Mouse (Mus musculus): ENCODE data around the gene Ppp1r13l. TPM values are rescaled to one million over a fixed set of nuclear protein-coding genes. Genes with fewer than 3 reads are reported as not detected.

Ppp1r13l gene
- total and polyA plus RNA-seq, 2 experiments = 0.18 to 4.6 TPM

GRCm38 (mm10) chr7:19344237-19344847, 15.2 kb upstream of the Ppp1r13l start, which contains the start of gene Ercc1:
Gene Ercc1 (plus strand): TSS chr7:19344778.
- Histone ChIP-seq H3K4me1 (ENCODE audit: control insufficient read depth, insufficient read depth, low read length) (peaks cover 1% of the 10 kb centered on the region; the same call in 1 of the 2 replicates), H3K79me2 (ENCODE audit: control insufficient read depth, insufficient read depth, low read length) (no peaks in the 10 kb centered on the region), H3K9ac (ENCODE audit: low read depth, low read length) (peak within 1 kb of the TSS; percentile 60), H3K27ac (replicated peaks; ENCODE audit: insufficient read depth, low read depth, low read length) (no peak within 1 kb of the TSS; the same call in 1 of the 2 replicates), H3K36me3 (ENCODE audit: control insufficient read depth, insufficient read depth, low read length) (no peaks in the 10 kb centered on the region), H3K4me3 (ENCODE audit: insufficient read depth, low read depth, low read length) (peak within 1 kb of the TSS; percentile 63), H3K27me3 (ENCODE audit: control insufficient read depth, insufficient read depth, low read length) (0 out of 2 replicates have a peak, but pooled peaks cover 2% of the 10 kb centered on the region)
- no peak for TF ChIP-seq CTCF (IDR thresholded peaks at IDR 0.05; ENCODE audit: low read depth, low read length)
- no peak for TF ChIP-seq POLR2A (IDR thresholded peaks at IDR 0.05; ENCODE audit: extremely low read depth, insufficient read depth, low read length)
- DNase-seq (ENCODE audit: extremely low read depth, low read depth, low spot score) = no peak
- 20% methylated on average over 12 of the region's 12 CpGs for WGBS

DNA sequence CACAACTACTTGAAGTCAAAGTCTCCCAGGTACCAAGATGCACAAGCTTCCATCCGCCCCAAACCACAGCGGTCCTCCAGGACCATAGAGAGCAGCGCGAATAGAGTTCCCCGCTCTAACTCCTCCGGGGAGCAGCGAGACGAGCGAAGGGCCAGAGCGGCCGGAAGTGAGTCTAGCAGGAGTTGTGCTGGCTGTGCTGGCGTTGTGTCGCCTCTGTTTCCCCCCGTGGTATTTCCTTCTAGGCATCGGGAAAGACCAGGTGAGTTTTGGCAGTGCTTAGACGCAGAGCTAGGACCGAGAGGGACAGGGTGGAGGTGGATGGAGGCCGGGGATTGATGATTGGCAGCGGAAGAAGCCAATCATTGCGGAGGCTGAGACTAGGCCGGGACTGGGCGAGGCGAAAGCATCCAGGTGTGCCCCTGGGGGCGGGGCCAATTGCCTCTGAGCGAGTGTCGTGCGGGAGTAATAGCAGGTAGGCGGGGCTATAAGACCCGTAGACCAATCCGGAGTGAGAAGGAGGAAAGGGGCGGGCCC, 14.5 kb upstream of the Ppp1r13l start:
- Histone ChIP-seq H3K27me3 (ENCODE audit: control insufficient read depth, insufficient read depth, low read length) (0 out of 2 replicates have a peak, but pooled peaks cover 2% of the 10 kb centered on the region), H3K9ac (ENCODE audit: low read depth, low read length) (peak overlapping the region; percentile 60), H3K79me2 (ENCODE audit: control insufficient read depth, insufficient read depth, low read length) (no peaks in the 10 kb centered on the region), H3K27ac (replicated peaks; ENCODE audit: insufficient read depth, low read depth, low read length) (no peak overlapping the region; the same call in 1 of the 2 replicates), H3K4me3 (ENCODE audit: insufficient read depth, low read depth, low read length) (peak overlapping the region; percentile 63), H3K4me1 (ENCODE audit: control insufficient read depth, insufficient read depth, low read length) (peaks cover 1% of the 10 kb centered on the region; the same call in 1 of the 2 replicates), H3K36me3 (ENCODE audit: control insufficient read depth, insufficient read depth, low read length) (no peaks in the 10 kb centered on the region)
- under 1% methylated on average over 31 of the region's 31 CpGs for WGBS
- peak; percentile 90 for DNase-seq (ENCODE audit: extremely low read depth, low read depth, low spot score)
- TF ChIP-seq CTCF (IDR thresholded peaks at IDR 0.05; ENCODE audit: low read depth, low read length) (no peak), POLR2A (IDR thresholded peaks at IDR 0.05; ENCODE audit: extremely low read depth, insufficient read depth, low read length) (0 out of 2 replicates have a peak, but pooled peaks have one; percentile 4)

DNA sequence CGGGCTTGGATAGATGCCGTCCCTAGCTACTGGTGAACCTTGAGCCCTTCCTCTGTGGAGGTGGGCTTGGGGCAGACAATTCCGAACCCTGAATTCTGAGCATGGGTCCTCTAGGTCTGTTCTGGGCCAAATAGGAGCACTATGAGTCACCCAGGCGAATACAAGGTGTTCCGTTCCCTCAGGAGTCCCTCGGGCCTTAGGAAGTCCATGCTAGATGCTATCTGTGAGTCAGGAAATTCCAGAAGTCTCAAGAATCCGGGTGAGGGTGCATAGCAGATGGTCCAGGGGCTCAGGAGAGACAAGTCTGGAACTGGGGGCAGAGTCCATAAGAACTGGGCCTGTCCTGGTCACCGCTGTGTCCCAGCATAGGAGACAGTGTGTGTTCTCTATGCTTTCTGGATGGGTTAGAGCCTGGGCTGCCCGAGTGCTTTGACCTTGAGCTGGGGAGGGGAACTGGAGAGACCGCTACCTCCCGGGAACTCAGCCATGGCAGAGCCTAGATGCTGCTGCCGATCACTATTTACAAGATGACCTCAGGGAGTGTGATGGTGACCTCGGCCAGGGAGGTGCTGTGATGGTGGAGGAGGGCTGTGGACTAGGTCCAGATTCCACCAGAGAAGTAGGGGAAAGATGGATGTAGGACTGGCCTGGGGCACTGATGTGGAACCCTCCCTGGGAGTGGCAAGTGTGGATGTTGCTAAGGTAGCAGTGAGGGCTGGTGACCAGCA, 10.2 kb upstream of the Ppp1r13l start:
- WGBS = 75% methylated on average over 13 of the region's 13 CpGs
- Histone ChIP-seq H3K27ac (replicated peaks; ENCODE audit: insufficient read depth, low read depth, low read length) (no peak overlapping the region), H3K4me1 (ENCODE audit: control insufficient read depth, insufficient read depth, low read length) (no peaks in the 10 kb centered on the region)

DNA sequence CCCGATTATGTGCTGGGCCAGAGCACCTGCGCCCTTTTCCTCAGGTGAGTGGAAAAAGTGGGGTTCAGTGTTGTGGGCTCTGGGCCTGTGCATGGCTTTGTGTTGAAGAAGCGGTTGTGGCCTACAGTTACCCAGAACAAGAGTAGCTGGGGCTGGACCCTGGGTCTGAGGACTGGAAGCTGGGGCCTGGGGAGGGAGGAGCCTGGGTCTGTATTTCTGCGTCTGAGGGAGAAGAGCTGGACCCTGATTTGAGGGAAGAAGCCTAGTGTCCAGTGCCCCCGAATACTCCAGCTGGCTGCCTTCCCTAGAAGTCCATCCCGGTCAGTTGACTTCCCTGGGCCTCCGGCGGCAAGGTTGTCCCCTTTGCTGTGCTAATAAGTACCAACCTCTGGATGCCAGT, 9.3 kb upstream of the Ppp1r13l start:
- TF ChIP-seq CTCF (IDR thresholded peaks at IDR 0.05; ENCODE audit: low read depth, low read length) = no peak
- TF ChIP-seq POLR2A (IDR thresholded peaks at IDR 0.05; ENCODE audit: extremely low read depth, insufficient read depth, low read length) = no peak
- Histone ChIP-seq H3K4me1 (ENCODE audit: control insufficient read depth, insufficient read depth, low read length) (no peaks in the 10 kb centered on the region), H3K27me3 (ENCODE audit: control insufficient read depth, insufficient read depth, low read length) (no peaks in the 10 kb centered on the region), H3K36me3 (ENCODE audit: control insufficient read depth, insufficient read depth, low read length) (no peaks in the 10 kb centered on the region), H3K27ac (replicated peaks; ENCODE audit: insufficient read depth, low read depth, low read length) (no peak overlapping the region), H3K9ac (ENCODE audit: low read depth, low read length) (no peak overlapping the region), H3K4me3 (ENCODE audit: insufficient read depth, low read depth, low read length) (no peak overlapping the region), H3K79me2 (ENCODE audit: control insufficient read depth, insufficient read depth, low read length) (no peaks in the 10 kb centered on the region)
- DNase-seq (ENCODE audit: extremely low read depth, low read depth, low spot score) = no peak
- 96% methylated on average over 8 of the region's 8 CpGs for WGBS

More for the DNA sequence above, 10.2 kb upstream of the Ppp1r13l start:
- H3K4me3 ChIP-seq (ENCODE audit: insufficient read depth, low read depth, low read length) = no peak overlapping the region
- no peak for DNase-seq (ENCODE audit: extremely low read depth, low read depth, low spot score)
- no peaks in the 10 kb centered on the region for H3K27me3 ChIP-seq (ENCODE audit: control insufficient read depth, insufficient read depth, low read length)
- TF ChIP-seq CTCF (IDR thresholded peaks at IDR 0.05; ENCODE audit: low read depth, low read length) (no peak), POLR2A (IDR thresholded peaks at IDR 0.05; ENCODE audit: extremely low read depth, insufficient read depth, low read length) (no peak)
- H3K79me2 ChIP-seq (ENCODE audit: control insufficient read depth, insufficient read depth, low read length) = no peaks in the 10 kb centered on the region
- H3K36me3 ChIP-seq (ENCODE audit: control insufficient read depth, insufficient read depth, low read length) = no peaks in the 10 kb centered on the region
- no peak overlapping the region for H3K9ac ChIP-seq (ENCODE audit: low read depth, low read length)

GRCm38 (mm10) chr7:19354991-19355390, 4.6 kb upstream of the Ppp1r13l start:
- 93% methylated on average over 5 of the region's 5 CpGs for WGBS
- no peaks in the 10 kb centered on the region for H3K79me2 ChIP-seq (ENCODE audit: control insufficient read depth, insufficient read depth, low read length)
- H3K9ac ChIP-seq (ENCODE audit: low read depth, low read length) = no peak overlapping the region

More at GRCm38 (mm10) chr7:19354991-19355390, 4.6 kb upstream of the Ppp1r13l start:
- no peak for DNase-seq (ENCODE audit: extremely low read depth, low read depth, low spot score)
- H3K4me1 ChIP-seq (ENCODE audit: control insufficient read depth, insufficient read depth, low read length) = 0 out of 2 replicates have a peak, but pooled peaks cover 2% of the 10 kb centered on the region
- no peaks in the 10 kb centered on the region for H3K36me3 ChIP-seq (ENCODE audit: control insufficient read depth, insufficient read depth, low read length)
- no peaks in the 10 kb centered on the region for H3K27me3 ChIP-seq (ENCODE audit: control insufficient read depth, insufficient read depth, low read length)
- no peak overlapping the region for H3K27ac ChIP-seq (replicated peaks; ENCODE audit: insufficient read depth, low read depth, low read length)
- no peak for TF ChIP-seq POLR2A (IDR thresholded peaks at IDR 0.05; ENCODE audit: extremely low read depth, insufficient read depth, low read length)
- TF ChIP-seq CTCF (IDR thresholded peaks at IDR 0.05; ENCODE audit: low read depth, low read length) = no peak
- no peak overlapping the region for H3K4me3 ChIP-seq (ENCODE audit: insufficient read depth, low read depth, low read length)
